Mouse (Mus musculus) spleen, adult 2 months (tissue): Measurements from ENCODE around the gene Plxna4. TPM values are rescaled to one million over a fixed set of nuclear protein-coding genes. Genes with fewer than 3 reads are reported as not detected.

Experiments
- DNase-seq, 2 experiments: peaks; one replicate each; pipeline versions ENCODE4 v3.0.0 to v3.0.0-alpha.2; 2012 to 2021; ENCODE audit warnings: low spot score in 2 of 2, low read depth in 1 of 2
- H3K27ac ChIP-seq: fragments of 200-500 bp; 2 replicates; pipeline ENCODE4 v1.5.1; 2012; ENCODE audit warnings: low read length, inconsistent platforms; ENCODE audit not compliant: insufficient read depth
- H3K27me3 ChIP-seq: fragments of 200-500 bp; 2 replicates; pipeline ENCODE4 v1.6.1; 2012; ENCODE audit warnings: mild to moderate bottlenecking, moderate library complexity, low read length, inconsistent platforms; ENCODE audit not compliant: control insufficient read depth, insufficient read depth
- H3K36me3 ChIP-seq: fragments of 200-500 bp; 2 replicates; pipeline ENCODE4 v1.6.1; 2012; ENCODE audit warnings: mild to moderate bottlenecking, low read length, inconsistent platforms; ENCODE audit not compliant: control insufficient read depth, insufficient read depth
- H3K4me1 ChIP-seq: fragments of 200-500 bp; 2 replicates; pipeline ENCODE4 v1.6.1; 2011; ENCODE audit warnings: inconsistent platforms; ENCODE audit not compliant: control insufficient read depth, insufficient read depth, insufficient read length
- H3K4me3 ChIP-seq: fragments of 200-500 bp; 2 replicates; pipeline ENCODE4 v1.5.1; 2011; ENCODE audit warnings: mild to moderate bottlenecking, inconsistent platforms; ENCODE audit not compliant: insufficient read depth, insufficient read length; ENCODE audit errors: extremely low read depth
- CTCF ChIP-seq: fragments of 200-500 bp; IDR thresholded peaks from 2 replicates; pipeline ENCODE4 v1.5.1; 2011; ENCODE audit warnings: mild to moderate bottlenecking, inconsistent platforms; ENCODE audit not compliant: insufficient read depth, insufficient read length, insufficient replicate concordance; ENCODE audit errors: extremely low read depth
- POLR2A ChIP-seq: fragments of 200-500 bp; IDR thresholded peaks from 2 replicates; pipeline ENCODE4 v1.6.1; 2011; ENCODE audit warnings: low read depth, low read length, inconsistent platforms
- WGBS: fragments of 180-500 bp; shearing (Covaris S2); methylation state at CpG from one replicate; pipeline ENCODE4 v1.1.7; 2018; 5-methylcytosine and 5-hydroxymethylcytosine counted together
- polyA plus RNA-seq: library from polyadenylated mRNA; depleted of rRNA; stranded (reverse); fragments of >200 nt; gene quantifications from 2 replicates; pipeline ENCODE4 v1.2.3, GENCODE M21; 2012

Gene Plxna4
- polyA plus RNA-seq, 1 experiment, result 1.0 TPM

DNA sequence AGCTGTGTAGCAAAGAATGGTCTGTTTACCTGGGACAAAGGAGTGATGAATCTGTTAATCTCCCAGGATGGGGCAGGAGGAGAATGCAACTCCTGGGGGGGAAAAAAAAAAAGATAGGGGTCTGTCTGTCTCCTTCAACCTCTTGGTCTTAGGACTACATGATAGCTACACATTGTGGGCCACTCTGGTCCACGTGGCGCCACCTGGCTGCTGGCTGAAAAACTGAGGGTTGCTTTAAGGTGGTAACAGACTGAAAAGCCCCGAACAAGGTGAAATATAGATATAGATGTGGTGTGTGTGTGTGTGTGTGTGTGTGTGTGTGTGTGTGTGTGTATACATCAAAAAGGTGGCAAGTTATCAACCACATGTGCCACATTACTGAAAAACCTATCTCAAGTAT is 267.7 kb downstream of the Plxna4 start:
- no peaks in the 10 kb centered on the region for H3K4me1 ChIP-seq
- H3K27ac ChIP-seq, result no peak overlapping the region
- TF ChIP-seq POLR2A (no peak), CTCF (no peak)
- no peaks in the 10 kb centered on the region for H3K36me3 ChIP-seq
- no peak overlapping the region for H3K4me3 ChIP-seq
- no peaks in the 10 kb centered on the region for H3K27me3 ChIP-seq
- no peak for DNase-seq
- WGBS, result 29% methylated on average over 3 of the region's 3 CpGs

DNA sequence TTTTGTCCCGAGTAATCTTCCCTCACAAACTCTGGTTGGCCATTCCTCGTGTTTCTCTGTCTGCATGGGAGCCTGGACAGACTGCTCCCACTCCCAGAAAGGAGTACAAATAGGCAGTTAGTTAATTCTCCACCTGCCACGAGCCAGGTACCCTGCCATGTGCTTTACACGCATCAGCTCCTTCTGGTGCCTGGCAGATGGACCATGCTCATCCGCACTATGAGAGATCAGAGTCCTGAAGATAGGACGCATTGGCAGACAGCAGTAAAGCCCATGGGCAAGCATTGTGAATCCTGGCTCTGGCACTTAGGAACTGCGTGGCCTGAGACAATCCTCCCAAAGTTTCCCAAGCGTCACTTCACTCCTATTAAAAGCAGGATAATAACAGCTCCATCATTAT is 270.5 kb downstream of the Plxna4 start:
- DNase-seq, result no peak
- H3K4me3 ChIP-seq, result no peak overlapping the region
- whole genome bisulfite sequencing, result 87% methylated on average over 8 of the region's 8 CpGs
- H3K27me3 ChIP-seq, result no peaks in the 10 kb centered on the region
- no peak for TF ChIP-seq CTCF
- no peak for TF ChIP-seq POLR2A
- no peaks in the 10 kb centered on the region for H3K4me1 ChIP-seq
- H3K36me3 ChIP-seq, result no peaks in the 10 kb centered on the region
- H3K27ac ChIP-seq, result no peak overlapping the region

DNA sequence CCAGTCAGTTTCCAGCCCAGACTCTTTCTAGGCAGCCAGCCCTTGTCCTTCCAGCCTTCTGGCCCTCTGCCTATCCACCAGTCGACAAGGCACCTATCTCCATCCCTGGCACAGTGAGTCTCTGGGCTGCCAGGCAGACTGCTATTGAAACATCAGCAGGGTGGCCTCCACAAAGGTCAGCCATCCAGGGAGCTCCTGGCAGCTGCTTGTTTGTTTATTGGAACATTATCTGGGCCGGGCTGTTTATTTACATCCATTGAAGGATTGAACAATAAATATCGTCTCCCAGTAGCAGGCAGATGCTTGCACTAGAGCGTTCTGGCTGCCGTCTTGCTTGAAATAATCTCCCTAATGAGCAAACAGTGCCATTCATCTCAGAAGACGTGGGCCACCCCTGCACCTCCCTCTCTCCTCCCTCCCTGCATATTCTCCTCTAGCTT is 273.0 kb downstream of the Plxna4 start:
- Histone ChIP-seq H3K27me3 (no peaks in the 10 kb centered on the region), H3K27ac (no peak overlapping the region), H3K36me3 (no peaks in the 10 kb centered on the region), H3K4me3 (no peak overlapping the region), H3K4me1 (no peaks in the 10 kb centered on the region)
- TF ChIP-seq POLR2A (no peak), CTCF (no peak)
- DNase-seq, result no peak
- 78% methylated on average over 6 of the region's 6 CpGs for WGBS

DNA sequence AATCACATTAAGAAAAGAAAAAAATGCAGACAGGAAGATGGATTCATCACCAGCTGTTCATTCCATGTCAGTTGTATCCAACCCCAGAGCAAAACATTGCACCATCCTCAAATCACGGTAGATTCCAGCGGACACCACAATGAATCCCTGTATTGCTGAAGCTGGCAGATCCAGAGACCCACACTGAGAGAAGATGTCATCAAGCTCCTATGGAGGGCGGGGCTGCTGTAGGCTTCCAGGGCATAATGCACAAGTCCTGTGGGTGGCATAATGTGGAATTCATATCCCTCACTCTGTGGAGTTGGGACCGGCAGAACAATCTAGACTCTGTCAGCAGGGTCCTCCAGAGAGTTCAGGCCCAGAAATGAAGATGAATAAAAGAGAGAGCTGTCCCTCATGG is 278.8 kb downstream of the Plxna4 start:
- no peaks in the 10 kb centered on the region for H3K36me3 ChIP-seq
- H3K4me3 ChIP-seq, result no peak overlapping the region
- H3K4me1 ChIP-seq, result no peaks in the 10 kb centered on the region
- DNase-seq, result no peak
- H3K27ac ChIP-seq, result no peak overlapping the region
- H3K27me3 ChIP-seq, result no peaks in the 10 kb centered on the region
- TF ChIP-seq CTCF (no peak), POLR2A (no peak)
- 91% methylated on average over 4 of the region's 4 CpGs for WGBS

DNA sequence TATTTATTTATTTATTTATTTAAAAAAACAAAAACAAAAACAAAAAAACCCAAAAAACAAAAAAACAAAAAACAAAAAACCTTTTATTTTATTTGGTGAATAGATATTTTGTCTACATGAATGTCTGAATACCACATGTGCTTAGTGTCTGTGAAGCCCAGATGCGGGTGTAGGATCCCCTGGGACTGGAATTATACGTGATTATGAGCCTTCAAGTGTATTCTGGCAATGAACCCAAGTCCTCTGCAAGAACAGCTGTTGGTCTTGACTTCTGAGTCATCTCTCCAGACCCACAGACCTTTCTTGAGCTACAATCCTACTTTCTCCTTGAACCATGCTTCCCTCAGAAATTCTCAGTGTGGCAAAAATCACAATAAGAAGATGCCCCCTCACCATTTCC is 287.4 kb downstream of the Plxna4 start:
- Histone ChIP-seq H3K27me3 (no peaks in the 10 kb centered on the region), H3K4me1 (no peaks in the 10 kb centered on the region), H3K4me3 (no peak overlapping the region), H3K27ac (no peak overlapping the region), H3K36me3 (no peaks in the 10 kb centered on the region)
- 75% methylated on average over 2 of the region's 2 CpGs for WGBS
- TF ChIP-seq CTCF (no peak), POLR2A (no peak)
- no peak for DNase-seq

DNA sequence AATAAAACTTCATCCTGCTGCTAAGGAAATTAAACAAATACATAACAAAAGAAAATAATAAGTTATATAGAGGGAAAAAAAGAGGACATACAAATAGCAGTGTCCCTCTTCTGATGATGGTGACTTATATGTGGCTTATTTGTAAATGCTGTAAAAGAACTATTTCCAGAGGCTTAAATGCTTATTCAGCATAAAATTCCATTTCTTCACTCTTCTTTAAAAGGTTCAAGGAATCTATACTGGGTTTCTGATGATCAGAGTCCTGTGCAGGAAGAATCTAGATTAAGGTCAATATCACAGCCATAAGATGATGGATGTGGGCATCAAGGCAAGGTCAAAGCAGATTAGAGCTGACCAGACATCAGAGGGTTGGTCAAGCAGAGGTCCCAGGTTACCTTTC is 306.5 kb downstream of the Plxna4 start:
- no peak for DNase-seq
- Histone ChIP-seq H3K4me3 (no peak overlapping the region), H3K4me1 (no peaks in the 10 kb centered on the region), H3K27me3 (no peaks in the 10 kb centered on the region), H3K27ac (no peak overlapping the region), H3K36me3 (no peaks in the 10 kb centered on the region)
- TF ChIP-seq POLR2A (no peak), CTCF (no peak)

DNA sequence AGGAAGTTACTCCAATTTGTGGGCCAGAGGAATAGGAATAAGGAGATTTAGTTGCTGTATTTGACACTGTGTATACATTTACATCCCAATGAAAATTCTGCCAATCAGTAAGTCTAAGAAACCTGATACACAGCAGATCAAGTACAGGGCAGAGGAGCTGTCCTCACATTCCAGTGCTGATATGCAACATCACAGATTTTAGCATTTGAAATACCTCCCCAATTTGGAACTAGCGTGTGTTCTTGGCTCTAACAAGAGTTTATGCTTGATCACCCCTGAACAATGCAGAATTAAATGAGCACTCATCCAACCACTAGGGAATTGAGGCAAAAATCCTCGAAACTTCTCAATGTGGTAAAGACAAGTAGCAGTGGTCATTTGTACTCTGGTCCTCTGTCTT is 307.3 kb downstream of the Plxna4 start:
- TF ChIP-seq POLR2A (no peak), CTCF (no peak)
- WGBS, result 57% methylated on average over 2 of the region's 2 CpGs
- Histone ChIP-seq H3K27ac (no peak overlapping the region), H3K4me1 (no peaks in the 10 kb centered on the region), H3K36me3 (no peaks in the 10 kb centered on the region), H3K27me3 (no peaks in the 10 kb centered on the region), H3K4me3 (no peak overlapping the region)
- DNase-seq, result no peak
